Mouse (Mus musculus): ENCODE measurements at regions not wholly inside any gene's neighbourhood (a gene's known extent, or its start where the extent isn't known, plus 50 kb on each side); places are given as distances from the start of the nearest gene placed in this dataset.

- Histone ChIP-seq H3K9me3 (ENCODE audit: control insufficient read depth, low read length) (no peaks in the 10 kb centered on the region), H3K4me1 (ENCODE audit: control insufficient read depth, insufficient read depth, low read length) (no peaks in the 10 kb centered on the region), H3K27ac (ENCODE audit: low read length) (no peak overlapping the region), H3K9ac (ENCODE audit: low read depth, low read length) (no peak overlapping the region), H3K4me3 (ENCODE audit: low read length) (no peak overlapping the region), H3K27me3 (replicated peaks; ENCODE audit: control insufficient read depth, insufficient read depth, low read length) (no peaks in the 10 kb centered on the region), H3K4me2 (ENCODE audit: low read depth, low read length) (no peak overlapping the region), H3K36me3 (ENCODE audit: control insufficient read depth, insufficient read depth, low read length) (no peaks in the 10 kb centered on the region)
- ATAC-seq, result no peak
- WGBS, result 60% methylated on average over 3 of the region's 3 CpGs
Measured at GRCm38 (mm10) chr13:6157029-6157428, 295.7 kb downstream of the Klf6 start.

GRCm38 (mm10) chr13:6157946-6158345 lies 296.7 kb downstream of the Klf6 start:
- Histone ChIP-seq H3K4me1 (ENCODE audit: control insufficient read depth, insufficient read depth, low read length) (no peaks in the 10 kb centered on the region), H3K4me2 (ENCODE audit: low read depth, low read length) (no peak overlapping the region), H3K27ac (ENCODE audit: low read length) (no peak overlapping the region), H3K27me3 (replicated peaks; ENCODE audit: control insufficient read depth, insufficient read depth, low read length) (no peaks in the 10 kb centered on the region), H3K4me3 (ENCODE audit: low read length) (no peak overlapping the region), H3K36me3 (ENCODE audit: control insufficient read depth, insufficient read depth, low read length) (no peaks in the 10 kb centered on the region), H3K9me3 (ENCODE audit: control insufficient read depth, low read length) (no peaks in the 10 kb centered on the region), H3K9ac (ENCODE audit: low read depth, low read length) (no peak overlapping the region)
- 58% methylated on average over 4 of the region's 4 CpGs for WGBS
- no peak for ATAC-seq

- 50% methylated on average over 2 of the region's 2 CpGs for WGBS
- H3K4me3 ChIP-seq (ENCODE audit: low read length), result no peak overlapping the region
Measured at GRCm38 (mm10) chr13:6159412-6159811, 298.1 kb downstream of the Klf6 start.

GRCm38 (mm10) chr13:6165916-6166315 lies 304.6 kb downstream of the Klf6 start:
- WGBS, result 90% methylated on average over 4 of the region's 4 CpGs
- no peak overlapping the region for H3K9ac ChIP-seq (ENCODE audit: low read depth, low read length)
- H3K27me3 ChIP-seq (replicated peaks; ENCODE audit: control insufficient read depth, insufficient read depth, low read length), result no peaks in the 10 kb centered on the region
- no peaks in the 10 kb centered on the region for H3K4me1 ChIP-seq (ENCODE audit: control insufficient read depth, insufficient read depth, low read length)
- no peak overlapping the region for H3K4me3 ChIP-seq (ENCODE audit: low read length)
- H3K9me3 ChIP-seq (ENCODE audit: control insufficient read depth, low read length), result no peaks in the 10 kb centered on the region
- no peaks in the 10 kb centered on the region for H3K36me3 ChIP-seq (ENCODE audit: control insufficient read depth, insufficient read depth, low read length)
- no peak for ATAC-seq
- H3K27ac ChIP-seq (ENCODE audit: low read length), result no peak overlapping the region
- H3K4me2 ChIP-seq (ENCODE audit: low read depth, low read length), result no peak overlapping the region

More at GRCm38 (mm10) chr13:6159412-6159811, 298.1 kb downstream of the Klf6 start:
- no peak overlapping the region for H3K27ac ChIP-seq (ENCODE audit: low read length)
- H3K9me3 ChIP-seq (ENCODE audit: control insufficient read depth, low read length), result no peaks in the 10 kb centered on the region
- H3K4me1 ChIP-seq (ENCODE audit: control insufficient read depth, insufficient read depth, low read length), result no peaks in the 10 kb centered on the region
- H3K9ac ChIP-seq (ENCODE audit: low read depth, low read length), result no peak overlapping the region
- H3K36me3 ChIP-seq (ENCODE audit: control insufficient read depth, insufficient read depth, low read length), result no peaks in the 10 kb centered on the region
- H3K4me2 ChIP-seq (ENCODE audit: low read depth, low read length), result no peak overlapping the region
- ATAC-seq, result no peak
- H3K27me3 ChIP-seq (replicated peaks; ENCODE audit: control insufficient read depth, insufficient read depth, low read length), result no peaks in the 10 kb centered on the region

GRCm38 (mm10) chr13:6167055-6167761 lies 305.9 kb downstream of the Klf6 start:
- no peaks in the 10 kb centered on the region for H3K9me3 ChIP-seq (ENCODE audit: control insufficient read depth, low read length)
- 80% methylated on average over 1 of the region's 1 CpGs for WGBS
- no peaks in the 10 kb centered on the region for H3K4me1 ChIP-seq (ENCODE audit: control insufficient read depth, insufficient read depth, low read length)
- ATAC-seq, result no peak
- H3K36me3 ChIP-seq (ENCODE audit: control insufficient read depth, insufficient read depth, low read length), result no peaks in the 10 kb centered on the region
- H3K27me3 ChIP-seq (replicated peaks; ENCODE audit: control insufficient read depth, insufficient read depth, low read length), result no peaks in the 10 kb centered on the region
- no peak overlapping the region for H3K4me3 ChIP-seq (ENCODE audit: low read length)
- no peak overlapping the region for H3K9ac ChIP-seq (ENCODE audit: low read depth, low read length)
- H3K27ac ChIP-seq (ENCODE audit: low read length), result no peak overlapping the region
- H3K4me2 ChIP-seq (ENCODE audit: low read depth, low read length), result no peak overlapping the region

- H3K36me3 ChIP-seq (ENCODE audit: control insufficient read depth, insufficient read depth, low read length), result no peaks in the 10 kb centered on the region
- H3K4me1 ChIP-seq (ENCODE audit: control insufficient read depth, insufficient read depth, low read length), result no peaks in the 10 kb centered on the region
- no peak for ATAC-seq
- no peaks in the 10 kb centered on the region for H3K27me3 ChIP-seq (replicated peaks; ENCODE audit: control insufficient read depth, insufficient read depth, low read length)
- H3K4me2 ChIP-seq (ENCODE audit: low read depth, low read length), result no peak overlapping the region
- H3K9me3 ChIP-seq (ENCODE audit: control insufficient read depth, low read length), result no peaks in the 10 kb centered on the region
- no peak overlapping the region for H3K4me3 ChIP-seq (ENCODE audit: low read length)
- no peak overlapping the region for H3K27ac ChIP-seq (ENCODE audit: low read length)
- no peak overlapping the region for H3K9ac ChIP-seq (ENCODE audit: low read depth, low read length)
Measured at GRCm38 (mm10) chr13:6173095-6173494, 311.8 kb downstream of the Klf6 start.

- ATAC-seq, result no peak
- no peak overlapping the region for H3K4me3 ChIP-seq (ENCODE audit: low read length)
- H3K27me3 ChIP-seq (replicated peaks; ENCODE audit: control insufficient read depth, insufficient read depth, low read length), result no peaks in the 10 kb centered on the region
- no peaks in the 10 kb centered on the region for H3K36me3 ChIP-seq (ENCODE audit: control insufficient read depth, insufficient read depth, low read length)
- no peak overlapping the region for H3K27ac ChIP-seq (ENCODE audit: low read length)
- no peak overlapping the region for H3K9ac ChIP-seq (ENCODE audit: low read depth, low read length)
- no peaks in the 10 kb centered on the region for H3K4me1 ChIP-seq (ENCODE audit: control insufficient read depth, insufficient read depth, low read length)
- no peak overlapping the region for H3K4me2 ChIP-seq (ENCODE audit: low read depth, low read length)
- 61% methylated on average over 9 of the region's 9 CpGs for WGBS
- H3K9me3 ChIP-seq (ENCODE audit: control insufficient read depth, low read length), result no peaks in the 10 kb centered on the region
Measured at GRCm38 (mm10) chr13:6178362-6179070, 317.2 kb downstream of the Klf6 start.

GRCm38 (mm10) chr13:6189133-6189532 lies 327.9 kb downstream of the Klf6 start:
- Histone ChIP-seq H3K4me3 (ENCODE audit: low read length) (no peak overlapping the region), H3K36me3 (ENCODE audit: control insufficient read depth, insufficient read depth, low read length) (no peaks in the 10 kb centered on the region), H3K9me3 (ENCODE audit: control insufficient read depth, low read length) (no peaks in the 10 kb centered on the region), H3K4me1 (ENCODE audit: control insufficient read depth, insufficient read depth, low read length) (0 out of 2 replicates have a peak, but pooled peaks cover 3% of the 10 kb centered on the region), H3K27ac (ENCODE audit: low read length) (no peak overlapping the region), H3K4me2 (ENCODE audit: low read depth, low read length) (no peak overlapping the region), H3K9ac (ENCODE audit: low read depth, low read length) (no peak overlapping the region), H3K27me3 (replicated peaks; ENCODE audit: control insufficient read depth, insufficient read depth, low read length) (no peaks in the 10 kb centered on the region)
- 58% methylated on average over 3 of the region's 3 CpGs for WGBS
- ATAC-seq, result no peak

- WGBS, result 43% methylated on average over 7 of the region's 7 CpGs
- no peaks in the 10 kb centered on the region for H3K36me3 ChIP-seq (ENCODE audit: control insufficient read depth, insufficient read depth, low read length)
- H3K4me2 ChIP-seq (ENCODE audit: low read depth, low read length), result no peak overlapping the region
- no peak overlapping the region for H3K4me3 ChIP-seq (ENCODE audit: low read length)
- no peak overlapping the region for H3K9ac ChIP-seq (ENCODE audit: low read depth, low read length)
- H3K9me3 ChIP-seq (ENCODE audit: control insufficient read depth, low read length), result no peaks in the 10 kb centered on the region
- no peak for ATAC-seq
- no peaks in the 10 kb centered on the region for H3K27me3 ChIP-seq (replicated peaks; ENCODE audit: control insufficient read depth, insufficient read depth, low read length)
- no peak overlapping the region for H3K27ac ChIP-seq (ENCODE audit: low read length)
- H3K4me1 ChIP-seq (ENCODE audit: control insufficient read depth, insufficient read depth, low read length), result 0 out of 2 replicates have a peak, but pooled peaks cover 3% of the 10 kb centered on the region
Measured at GRCm38 (mm10) chr13:6189566-6189965, 328.3 kb downstream of the Klf6 start.
